Mouse (Mus musculus) megakaryocyte, embryonic 14.5 days (primary cell): ENCODE measurements around the gene Ptpn9.

Experiments
- FLI1 ChIP-seq: IDR thresholded peaks from 2 replicates; pipeline ENCODE4 v1.6.1; 2012; ENCODE audit warnings: low read length, inconsistent platforms, mixed read lengths
- GATA1 ChIP-seq: IDR thresholded peaks from 3 replicates; pipeline ENCODE4 v1.6.1; 2012; ENCODE audit warnings: mixed read lengths, low read length, inconsistent platforms, borderline replicate concordance

- no peak for TF ChIP-seq GATA1
- no peak for TF ChIP-seq FLI1
Measured at GRCm38 (mm10) chr9:57076701-57077660, 82.3 kb downstream of the Ptpn9 start.
